In genomic region chr4:89129311-89129913, GRCm38 (mm10) we compare ENCODE assay signal across 8 mouse cellular contexts. TPM values are rescaled to one million over a fixed set of nuclear protein-coding genes. Genes with fewer than 3 reads are reported as not detected.
DNase-seq lines count a peak whose midpoint lies in the region; ATAC-seq and TF ChIP-seq lines count a peak whose summit lies in the region.

No protein-coding gene starts in this region.

- H3K27me3 ChIP-seq in heart, postnatal 0 days (ENCODE audit: control insufficient read depth, insufficient read depth, low read length) = no peaks in the 10 kb centered on the region
- H3K27me3 ChIP-seq in liver, embryonic 14.5 days (ENCODE audit: control insufficient read depth, insufficient read depth, low read length) = no peaks in the 10 kb centered on the region

- H3K36me3 ChIP-seq in heart, postnatal 0 days (replicated peaks; ENCODE audit: control insufficient read depth, insufficient read depth, low read length) = no peaks in the 10 kb centered on the region
- no peaks in the 10 kb centered on the region for H3K36me3 ChIP-seq in liver, embryonic 14.5 days (replicated peaks; ENCODE audit: control insufficient read depth, insufficient read depth, low read depth)

- peak overlapping the region; percentile 93 for H3K27ac ChIP-seq in embryonic fibroblast, embryonic 13.5 days (ENCODE audit: insufficient read depth, low read length)
- H3K27ac ChIP-seq in heart, postnatal 0 days (ENCODE audit: low read depth) = no peak overlapping the region
- H3K27ac ChIP-seq in liver, embryonic 14.5 days = no peak overlapping the region

- H3K4me3 ChIP-seq in embryonic fibroblast, embryonic 13.5 days (ENCODE audit: insufficient read depth, low read length) = no peak overlapping the region
- no peak overlapping the region for H3K4me3 ChIP-seq in heart, postnatal 0 days (ENCODE audit: low read depth, low read length)
- no peak overlapping the region for H3K4me3 ChIP-seq in liver, embryonic 14.5 days (ENCODE audit: insufficient read depth in 1 of 2, low read depth in 2 of 2, low read length in 2 of 2)

- H3K4me2 ChIP-seq in heart, postnatal 0 days (ENCODE audit: low read depth, low read length) = peak overlapping the region; percentile 49
- H3K4me2 ChIP-seq in liver, embryonic 14.5 days (ENCODE audit: low read depth) = peak overlapping the region; percentile 42

- H3K9ac ChIP-seq in heart, postnatal 0 days (replicated peaks; ENCODE audit: low read depth, low read length) = no peak overlapping the region
- H3K9ac ChIP-seq in liver, embryonic 14.5 days (replicated peaks) = no peak overlapping the region

- H3K9me3 ChIP-seq in heart, postnatal 0 days (replicated peaks; ENCODE audit: control insufficient read depth, low read length) = no peaks in the 10 kb centered on the region
- no peaks in the 10 kb centered on the region for H3K9me3 ChIP-seq in liver, embryonic 14.5 days (ENCODE audit: control insufficient read depth, low read length)

- TF ChIP-seq CTCF in embryonic fibroblast, embryonic 13.5 days (IDR thresholded peaks at IDR 0.05; ENCODE audit: borderline replicate concordance, insufficient read depth, low read length) = no peak
- TF ChIP-seq CTCF in heart, postnatal 0 days (IDR thresholded peaks at IDR 0.05; ENCODE audit: low read depth) = peak; percentile 64
- peak; percentile 66 for TF ChIP-seq CTCF in liver, embryonic 14.5 days (IDR thresholded peaks at IDR 0.05; ENCODE audit: low read depth)

- TF ChIP-seq EP300 in heart, postnatal 0 days (IDR thresholded peaks at IDR 0.05; ENCODE audit: low read depth) = no peak
- no peak for TF ChIP-seq EP300 in liver, embryonic 14.5 days (IDR thresholded peaks at IDR 0.05; ENCODE audit: low read depth)

- peaks cover 9% of the 10 kb centered on the region for H3K4me1 ChIP-seq in embryonic fibroblast, embryonic 13.5 days (ENCODE audit: control insufficient read depth, insufficient read depth, low read length)
- H3K4me1 ChIP-seq in heart, postnatal 0 days (ENCODE audit: control insufficient read depth, insufficient read depth) = no peaks in the 10 kb centered on the region
- peaks cover 0 to 9% of the 10 kb centered on the region in 2 experiments; a peak in 3 of 4 replicates for H3K4me1 ChIP-seq in liver, embryonic 14.5 days (replicated peaks; ENCODE audit: control insufficient read depth in 2 of 2, insufficient read depth in 2 of 2, low read length in 1 of 2)

- TF ChIP-seq POLR2A in embryonic fibroblast, embryonic 13.5 days (IDR thresholded peaks at IDR 0.05; ENCODE audit: low read depth, low read length) = no peak

- 4% methylated on average over 5 of the region's 5 CpGs for WGBS in heart, postnatal 0 days
- WGBS in liver, embryonic 14.5 days (ENCODE audit: insufficient replicate concordance) = 0% methylated on average over 5 of the region's 5 CpGs

- peak; percentile 57 to 73 for DNase-seq in CD8-positive naive resting alpha-beta T cell, adult 2 months (ENCODE audit: low read depth in 2 of 2, low spot score in 2 of 2)
- peak; percentile 80 for DNase-seq in adrenal gland, postnatal 10 days
- peak; percentile 72 for DNase-seq in heart, postnatal 0 days (ENCODE audit: low spot score)
- DNase-seq in kidney, postnatal 14 days = peak; percentile 72
- peak in 1 of 3 experiments; percentile 60 for DNase-seq in liver, embryonic 14.5 days (ENCODE audit: low read depth in 3 of 3, low spot score in 3 of 3)
- peak; percentile 45 for DNase-seq in neural tube, embryonic 10.5 days (ENCODE audit: extremely low spot score, low spot score)
- DNase-seq in thymus, postnatal 0 days (ENCODE audit: low spot score) = peak; percentile 83

- peak; percentile 36; the same call in 1 of the 2 replicates for ATAC-seq in heart, postnatal 0 days (ENCODE audit: insufficient read depth, low read depth)
- peak; percentile 40 for ATAC-seq in liver, embryonic 14.5 days (ENCODE audit: insufficient read depth)

RNA-seq across cellular contexts. Expression of gene Mtap, which starts 7.5 kb away (rescaled TPM):
- total RNA-seq in adrenal gland, postnatal 10 days (2021) = 10 to 100 TPM; 28.0 to 31.0 TPM
- 86.7 and 92.6 TPM in 2 replicates for polyA plus RNA-seq in embryonic fibroblast, embryonic 13.5 days (2011; ENCODE audit: insufficient read length, low read depth, missing spikeins)
- 10.5 and 23.2 TPM in 2 replicates for total RNA-seq in heart, postnatal 0 days (2014; rRNA removed; ENCODE audit: low replicate concordance)
- 33.6 and 33.8 TPM in 2 replicates for polyA plus RNA-seq in heart, postnatal 0 days (2015; fragmentation: Nextera tagmentation; extraction: Ambion mirVana)
- polyA plus RNA-seq in liver, embryonic 14.5 days (2012; rRNA removed) = 6.2 and 9.8 TPM in 2 replicates
- 20.4 and 22.0 TPM in 2 replicates for polyA plus RNA-seq in liver, embryonic 14.5 days (2014; fragmentation: Nextera tagmentation; extraction: Ambion mirVana)
- polyA plus RNA-seq in thymus, postnatal 0 days (2015; fragmentation: Nextera tagmentation; extraction: Ambion mirVana) = 56.8 and 59.0 TPM in 2 replicates
